Mouse (Mus musculus): Measurements from ENCODE around the gene Ambp. TPM values are rescaled to one million over a fixed set of nuclear protein-coding genes. Genes with fewer than 3 reads are reported as not detected.

Ambp gene
- polyA plus RNA-seq, 1 experiment: 2.7 TPM

DNA sequence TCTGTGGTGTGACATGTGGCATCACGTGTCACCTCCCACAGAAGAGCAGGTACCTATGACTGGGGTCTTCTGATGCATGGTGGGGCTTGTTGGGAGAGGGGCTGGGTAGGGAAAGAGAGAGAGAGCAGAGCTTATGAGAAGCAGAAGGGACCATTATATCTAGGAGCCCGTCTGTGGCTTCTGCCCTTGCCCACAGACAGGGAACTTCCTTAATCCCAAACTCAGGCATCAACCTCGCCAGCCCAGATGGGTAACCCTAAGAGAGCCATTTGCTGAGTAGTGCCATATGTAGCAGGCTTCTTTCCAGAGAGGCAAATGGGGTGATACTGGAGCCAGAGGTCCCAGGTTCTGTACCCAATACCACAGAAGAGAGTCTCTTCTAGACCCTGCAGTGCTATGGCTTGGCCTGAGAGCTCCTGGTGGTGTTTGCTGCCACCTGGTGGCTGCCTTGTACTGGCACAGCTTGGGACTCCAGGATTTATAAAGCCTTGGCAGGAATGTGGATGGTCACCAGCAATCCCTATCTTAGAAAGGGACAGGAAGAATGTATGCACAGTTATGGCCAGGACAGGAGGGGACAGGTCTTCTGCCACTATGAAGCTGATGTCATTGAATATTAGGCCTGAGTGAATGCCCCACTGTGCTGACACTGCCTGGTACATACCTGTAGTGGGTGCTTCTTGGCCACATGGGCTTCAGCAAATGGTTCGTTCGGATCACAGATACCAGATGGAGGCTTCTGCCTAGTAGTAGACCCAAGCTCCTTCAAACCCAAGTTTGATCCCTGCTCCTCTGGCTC lies 35.8 kb downstream of the Ambp start:
- DNase-seq (ENCODE audit: low spot score): peak; percentile 68

DNA sequence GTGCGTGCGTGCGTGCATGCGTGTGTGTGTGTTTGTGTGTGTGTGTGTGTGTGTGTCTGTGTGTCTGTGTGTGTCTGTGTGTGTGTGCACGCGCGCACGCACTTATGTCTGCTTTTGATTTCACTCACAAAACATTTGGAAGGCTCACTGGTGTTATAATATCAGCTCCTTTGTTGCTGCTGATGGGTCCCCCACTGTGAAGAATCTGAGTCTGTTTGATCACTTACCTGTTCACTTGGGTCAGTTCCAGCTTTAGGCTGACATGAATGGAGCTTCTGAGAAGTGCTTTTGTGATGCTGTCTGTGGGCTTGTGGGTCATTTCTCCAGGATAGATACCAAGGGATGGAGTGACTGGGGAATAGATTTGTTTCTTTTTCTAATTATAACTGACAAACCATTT lies 48.9 kb downstream of the Ambp start:
- no peak for DNase-seq (ENCODE audit: low spot score)

DNA sequence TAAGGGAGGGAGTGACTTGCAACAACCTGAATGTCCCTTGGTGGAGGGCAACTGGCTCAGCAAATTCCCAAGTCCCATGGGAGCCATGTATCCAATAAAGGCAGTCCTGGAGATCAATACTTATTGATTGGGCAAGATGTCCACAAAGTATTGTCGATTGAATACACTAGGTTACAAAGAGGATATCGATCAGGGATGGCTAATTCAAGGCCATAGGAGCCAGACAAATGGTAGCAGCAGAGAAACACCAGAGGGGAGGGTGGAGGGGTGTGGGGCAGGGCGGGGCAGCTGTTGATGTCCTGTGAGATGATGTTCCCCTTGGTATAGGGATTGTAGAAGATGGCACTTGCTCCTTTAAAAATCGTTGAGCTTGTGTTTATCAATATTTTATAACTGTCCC lies 52.6 kb downstream of the Ambp start:
- no peak for DNase-seq (ENCODE audit: low spot score)

DNA sequence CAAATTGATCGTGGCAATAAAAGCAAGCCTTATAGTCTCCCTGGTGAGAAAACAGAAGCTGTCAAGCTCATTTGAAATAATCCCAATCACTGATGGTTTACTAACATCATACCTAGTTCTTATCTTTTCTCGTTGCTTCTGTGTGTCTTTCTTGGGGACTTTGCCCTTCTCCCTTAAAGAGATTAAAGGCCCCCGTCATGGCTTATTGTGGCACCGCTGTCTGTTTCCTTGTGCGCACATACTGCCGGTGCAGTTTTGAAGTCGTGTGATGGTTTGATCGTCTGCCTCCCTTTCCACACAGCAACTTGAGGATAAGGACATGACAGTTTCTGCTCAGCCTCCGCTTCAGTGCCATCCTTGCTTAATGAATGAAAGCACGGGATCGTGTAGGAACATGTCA lies 54.1 kb downstream of the Ambp start:
- DNase-seq (ENCODE audit: low spot score): no peak

DNA sequence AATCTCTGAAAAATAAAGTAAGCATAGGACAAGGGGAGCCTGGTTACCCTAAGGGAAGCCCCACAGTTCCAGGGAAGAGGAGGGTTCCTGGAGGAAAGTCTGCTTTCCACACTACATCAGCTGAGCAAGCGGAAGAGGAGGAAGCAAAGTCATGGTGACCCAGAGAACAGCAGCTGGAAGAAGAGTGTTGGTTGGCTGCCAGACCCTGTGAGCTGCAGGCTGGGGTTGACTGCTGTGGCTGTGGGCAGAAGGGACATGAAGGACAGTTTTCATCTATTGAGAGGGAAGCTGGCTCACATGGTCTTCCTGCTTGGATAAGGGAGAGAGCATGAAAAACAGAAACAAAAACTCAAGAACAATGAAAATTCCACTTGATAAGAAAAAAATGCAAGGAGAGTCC lies 57.0 kb downstream of the Ambp start:
- DNase-seq (ENCODE audit: low spot score): no peak

Other genes with a start within 250 kb of the Ambp start
- 3.0 TPM in 2 replicates for gene Zfp618, start 189.2 kb downstream of the Ambp start, polyA plus RNA-seq (2012; rRNA removed)
- not detected in 2 replicates for gene Kif12, start 17.3 kb upstream of the Ambp start, polyA plus RNA-seq (2012; rRNA removed)
- 12.3 and 13.3 TPM in 2 replicates for gene Col27a1, start 59.2 kb upstream of the Ambp start, polyA plus RNA-seq (2012; rRNA removed)
- gene Orm1, start 189.8 kb upstream of the Ambp start, polyA plus RNA-seq (2012; rRNA removed): 7.2 and 12.5 TPM in 2 replicates
- gene Orm3, start 201.4 kb upstream of the Ambp start, polyA plus RNA-seq (2012; rRNA removed): 0.32 and 0.39 TPM in 2 replicates
- 0.16 and 0.36 TPM in 2 replicates for gene Orm2, start 207.7 kb upstream of the Ambp start, polyA plus RNA-seq (2012; rRNA removed)
- 1.8 and 3.5 TPM in 2 replicates for gene Akna, start 248.6 kb upstream of the Ambp start, polyA plus RNA-seq (2012; rRNA removed)

All from urinary bladder, adult 2 months (tissue).